Mouse (Mus musculus): ENCODE results near the gene Lmo3. TPM values are rescaled to one million over a fixed set of nuclear protein-coding genes. Genes with fewer than 3 reads are reported as not detected.
A peak's percentile ranks its signal among the peaks of the same experiment; 100 is the strongest.

The Lmo3 gene
- polyA plus RNA-seq, 1 experiment from 2014 or later = 11.3 TPM

GRCm38 (mm10) chr6:138437351-138437750 lies 144.4 kb downstream of the Lmo3 start:
- Histone ChIP-seq H3K4me2 (ENCODE audit: low read depth) (no peak overlapping the region), H3K27me3 (ENCODE audit: control insufficient read depth, insufficient read depth, low read length) (no peaks in the 10 kb centered on the region), H3K9ac (ENCODE audit: low read length) (no peak overlapping the region), H3K9me3 (ENCODE audit: control insufficient read depth, low read length) (no peaks in the 10 kb centered on the region), H3K4me1 (ENCODE audit: control insufficient read depth, insufficient read depth, low read length) (no peaks in the 10 kb centered on the region), H3K36me3 (ENCODE audit: control insufficient read depth, insufficient read depth, low read length) (no peaks in the 10 kb centered on the region), H3K27ac (ENCODE audit: low read depth, low read length) (no peak overlapping the region), H3K4me3 (ENCODE audit: low read depth, low read length) (no peak overlapping the region)
- DNase-seq (ENCODE audit: low spot score) = no peak
- 79% methylated on average over 3 of the region's 3 CpGs for WGBS
- no peak for ATAC-seq (ENCODE audit: insufficient read depth, low FRiP score, low TSS enrichment)

GRCm38 (mm10) chr6:138436813-138437212 lies 145.0 kb downstream of the Lmo3 start:
- no peak overlapping the region for H3K4me3 ChIP-seq (ENCODE audit: low read depth, low read length)

GRCm38 (mm10) chr6:138427394-138427793 lies 154.4 kb downstream of the Lmo3 start:
- DNase-seq (ENCODE audit: low spot score) = no peak
- 0 out of 2 replicates have a peak, but pooled peaks cover 2% of the 10 kb centered on the region for H3K27me3 ChIP-seq (ENCODE audit: control insufficient read depth, insufficient read depth, low read length)
- ATAC-seq (ENCODE audit: insufficient read depth, low FRiP score, low TSS enrichment) = no peak
- peaks cover 6% of the 10 kb centered on the region; the same call in 1 of the 2 replicates for H3K4me1 ChIP-seq (ENCODE audit: control insufficient read depth, insufficient read depth, low read length)
- no peak overlapping the region for H3K9ac ChIP-seq (ENCODE audit: low read length)
- H3K4me2 ChIP-seq (ENCODE audit: low read depth) = no peak overlapping the region
- H3K4me3 ChIP-seq (ENCODE audit: low read depth, low read length) = no peak overlapping the region
- H3K27ac ChIP-seq (ENCODE audit: low read depth, low read length) = no peak overlapping the region
- H3K9me3 ChIP-seq (ENCODE audit: control insufficient read depth, low read length) = no peaks in the 10 kb centered on the region
- 9% methylated on average over 6 of the region's 6 CpGs for WGBS
- no peaks in the 10 kb centered on the region for H3K36me3 ChIP-seq (ENCODE audit: control insufficient read depth, insufficient read depth, low read length)

More at GRCm38 (mm10) chr6:138436813-138437212, 145.0 kb downstream of the Lmo3 start:
- H3K4me1 ChIP-seq (ENCODE audit: control insufficient read depth, insufficient read depth, low read length) = no peaks in the 10 kb centered on the region
- H3K36me3 ChIP-seq (ENCODE audit: control insufficient read depth, insufficient read depth, low read length) = no peaks in the 10 kb centered on the region
- WGBS = 78% methylated on average over 3 of the region's 3 CpGs
- DNase-seq (ENCODE audit: low spot score) (no peak), ATAC-seq (ENCODE audit: insufficient read depth, low FRiP score, low TSS enrichment) (no peak)
- H3K27ac ChIP-seq (ENCODE audit: low read depth, low read length) = no peak overlapping the region
- no peak overlapping the region for H3K4me2 ChIP-seq (ENCODE audit: low read depth)
- H3K9me3 ChIP-seq (ENCODE audit: control insufficient read depth, low read length) = no peaks in the 10 kb centered on the region
- H3K27me3 ChIP-seq (ENCODE audit: control insufficient read depth, insufficient read depth, low read length) = no peaks in the 10 kb centered on the region
- H3K9ac ChIP-seq (ENCODE audit: low read length) = no peak overlapping the region

- H3K4me1 ChIP-seq (ENCODE audit: control insufficient read depth, insufficient read depth, low read length) = peaks cover 11% of the 10 kb centered on the region
- 25% methylated on average over 3 of the region's 3 CpGs for WGBS
- H3K36me3 ChIP-seq (ENCODE audit: control insufficient read depth, insufficient read depth, low read length) = no peaks in the 10 kb centered on the region
- H3K9ac ChIP-seq (ENCODE audit: low read length) = no peak overlapping the region
- H3K27me3 ChIP-seq (ENCODE audit: control insufficient read depth, insufficient read depth, low read length) = 0 out of 2 replicates have a peak, but pooled peaks cover 2% of the 10 kb centered on the region
- no peak overlapping the region for H3K4me2 ChIP-seq (ENCODE audit: low read depth)
- no peak for DNase-seq (ENCODE audit: low spot score)
- no peak overlapping the region for H3K4me3 ChIP-seq (ENCODE audit: low read depth, low read length)
- no peaks in the 10 kb centered on the region for H3K9me3 ChIP-seq (ENCODE audit: control insufficient read depth, low read length)
- H3K27ac ChIP-seq (ENCODE audit: low read depth, low read length) = no peak overlapping the region
- no peak for ATAC-seq (ENCODE audit: insufficient read depth, low FRiP score, low TSS enrichment)
Measured at GRCm38 (mm10) chr6:138426894-138427293, 154.9 kb downstream of the Lmo3 start.

- DNase-seq (ENCODE audit: low spot score) (no peak), ATAC-seq (ENCODE audit: insufficient read depth, low FRiP score, low TSS enrichment) (no peak)
- Histone ChIP-seq H3K36me3 (ENCODE audit: control insufficient read depth, insufficient read depth, low read length) (no peaks in the 10 kb centered on the region), H3K9ac (ENCODE audit: low read length) (no peak overlapping the region), H3K4me2 (ENCODE audit: low read depth) (no peak overlapping the region), H3K4me3 (ENCODE audit: low read depth, low read length) (no peak overlapping the region), H3K27me3 (ENCODE audit: control insufficient read depth, insufficient read depth, low read length) (0 out of 2 replicates have a peak, but pooled peaks cover 2% of the 10 kb centered on the region), H3K4me1 (ENCODE audit: control insufficient read depth, insufficient read depth, low read length) (peaks cover 16% of the 10 kb centered on the region), H3K9me3 (ENCODE audit: control insufficient read depth, low read length) (no peaks in the 10 kb centered on the region), H3K27ac (ENCODE audit: low read depth, low read length) (no peak overlapping the region)
- 73% methylated on average over 9 of the region's 9 CpGs for WGBS
Measured at GRCm38 (mm10) chr6:138424514-138425225, 157.1 kb downstream of the Lmo3 start.

- DNase-seq (ENCODE audit: low spot score) (peak; percentile 35), ATAC-seq (ENCODE audit: insufficient read depth, low FRiP score, low TSS enrichment) (peak; percentile 25; the same call in 1 of the 2 replicates)
- Histone ChIP-seq H3K4me1 (ENCODE audit: control insufficient read depth, insufficient read depth, low read length) (peaks cover 16% of the 10 kb centered on the region), H3K36me3 (ENCODE audit: control insufficient read depth, insufficient read depth, low read length) (no peaks in the 10 kb centered on the region), H3K4me2 (ENCODE audit: low read depth) (peak overlapping the region; percentile 73), H3K27ac (ENCODE audit: low read depth, low read length) (no peak overlapping the region), H3K9me3 (ENCODE audit: control insufficient read depth, low read length) (no peaks in the 10 kb centered on the region), H3K4me3 (ENCODE audit: low read depth, low read length) (peak overlapping the region; percentile 37), H3K27me3 (ENCODE audit: control insufficient read depth, insufficient read depth, low read length) (0 out of 2 replicates have a peak, but pooled peaks cover 2% of the 10 kb centered on the region), H3K9ac (ENCODE audit: low read length) (peak overlapping the region; percentile 39)
- 0% methylated on average over 14 of the region's 16 CpGs for WGBS
Measured at GRCm38 (mm10) chr6:138422671-138423321, 159.0 kb downstream of the Lmo3 start.

GRCm38 (mm10) chr6:138421931-138422531 lies 159.7 kb downstream of the Lmo3 start:
- ATAC-seq (ENCODE audit: insufficient read depth, low FRiP score, low TSS enrichment) (no peak; the same call in 1 of the 2 replicates), DNase-seq (ENCODE audit: low spot score) (peak; percentile 34)
- Histone ChIP-seq H3K4me1 (ENCODE audit: control insufficient read depth, insufficient read depth, low read length) (peaks cover 11% of the 10 kb centered on the region; the same call in 1 of the 2 replicates), H3K4me3 (ENCODE audit: low read depth, low read length) (peak overlapping the region; percentile 37), H3K36me3 (ENCODE audit: control insufficient read depth, insufficient read depth, low read length) (no peaks in the 10 kb centered on the region), H3K27me3 (ENCODE audit: control insufficient read depth, insufficient read depth, low read length) (0 out of 2 replicates have a peak, but pooled peaks cover 2% of the 10 kb centered on the region), H3K4me2 (ENCODE audit: low read depth) (peak overlapping the region; percentile 73), H3K9ac (ENCODE audit: low read length) (peak overlapping the region; percentile 39), H3K27ac (ENCODE audit: low read depth, low read length) (no peak overlapping the region), H3K9me3 (ENCODE audit: control insufficient read depth, low read length) (no peaks in the 10 kb centered on the region)
- WGBS = under 1% methylated on average over 24 of the region's 24 CpGs

GRCm38 (mm10) chr6:138421191-138421613 lies 160.6 kb downstream of the Lmo3 start:
- H3K4me3 ChIP-seq (ENCODE audit: low read depth, low read length) = peak overlapping the region; percentile 37
- no peaks in the 10 kb centered on the region for H3K9me3 ChIP-seq (ENCODE audit: control insufficient read depth, low read length)
- 2% methylated on average over 14 of the region's 14 CpGs for WGBS
- peak overlapping the region; percentile 53 for H3K27ac ChIP-seq (ENCODE audit: low read depth, low read length)
- ATAC-seq (ENCODE audit: insufficient read depth, low FRiP score, low TSS enrichment) = peak; percentile 39; the same call in 1 of the 2 replicates
- H3K4me2 ChIP-seq (ENCODE audit: low read depth) = peak overlapping the region; percentile 73
- H3K4me1 ChIP-seq (ENCODE audit: control insufficient read depth, insufficient read depth, low read length) = peaks cover 11% of the 10 kb centered on the region; the same call in 1 of the 2 replicates
- peak; percentile 67 for DNase-seq (ENCODE audit: low spot score)
- peak overlapping the region; percentile 58 for H3K9ac ChIP-seq (ENCODE audit: low read length)
- 0 out of 2 replicates have a peak, but pooled peaks cover 2% of the 10 kb centered on the region for H3K27me3 ChIP-seq (ENCODE audit: control insufficient read depth, insufficient read depth, low read length)
- no peaks in the 10 kb centered on the region for H3K36me3 ChIP-seq (ENCODE audit: control insufficient read depth, insufficient read depth, low read length)
